Mouse (Mus musculus): ENCODE measurements around the gene Prss57. TPM values are rescaled to one million over a fixed set of nuclear protein-coding genes. Genes with fewer than 3 reads are reported as not detected.

Gene Prss57
- polyA plus RNA-seq, 1 experiment from 2014 or later: 0.24 TPM

DNA sequence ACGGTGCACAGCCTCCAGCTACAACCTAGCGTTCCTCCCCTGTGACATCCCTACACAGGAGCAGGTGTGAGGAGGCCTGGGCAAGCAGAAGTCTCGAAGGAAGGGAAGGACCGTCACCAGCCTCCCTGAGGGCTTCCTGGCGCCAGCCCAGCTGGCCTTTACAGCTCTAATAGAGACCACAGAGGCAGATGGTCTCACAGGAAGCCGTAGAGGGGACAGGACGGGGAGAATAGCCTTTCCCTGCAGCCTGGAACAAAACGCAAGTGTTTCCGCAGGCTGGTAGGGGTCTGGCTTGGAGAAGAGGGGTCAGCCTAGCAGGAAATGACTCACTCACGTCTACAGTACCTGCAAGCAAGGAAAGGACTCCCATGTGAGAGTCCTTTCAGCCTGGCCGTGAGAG is 17.1 kb upstream of the Prss57 start:
- H3K9me3 ChIP-seq (replicated peaks): no peaks in the 10 kb centered on the region
- H3K27ac ChIP-seq (ENCODE audit: poor library complexity, severe bottlenecking): peak overlapping the region; percentile 83
- H3K9ac ChIP-seq: peak overlapping the region; percentile 55
- peaks cover 42% of the 10 kb centered on the region for H3K4me1 ChIP-seq (replicated peaks)
- 0 out of 2 replicates have a peak, but pooled peaks have one; percentile 11 for ATAC-seq (ENCODE audit: insufficient number of reproducible peaks, low FRiP score)
- 48% methylated on average over 11 of the region's 11 CpGs for WGBS
- H3K4me2 ChIP-seq: peak overlapping the region; percentile 53
- H3K4me3 ChIP-seq: peak overlapping the region; percentile 24
- H3K36me3 ChIP-seq: peaks cover 11% of the 10 kb centered on the region
- H3K27me3 ChIP-seq (replicated peaks): no peaks in the 10 kb centered on the region

DNA sequence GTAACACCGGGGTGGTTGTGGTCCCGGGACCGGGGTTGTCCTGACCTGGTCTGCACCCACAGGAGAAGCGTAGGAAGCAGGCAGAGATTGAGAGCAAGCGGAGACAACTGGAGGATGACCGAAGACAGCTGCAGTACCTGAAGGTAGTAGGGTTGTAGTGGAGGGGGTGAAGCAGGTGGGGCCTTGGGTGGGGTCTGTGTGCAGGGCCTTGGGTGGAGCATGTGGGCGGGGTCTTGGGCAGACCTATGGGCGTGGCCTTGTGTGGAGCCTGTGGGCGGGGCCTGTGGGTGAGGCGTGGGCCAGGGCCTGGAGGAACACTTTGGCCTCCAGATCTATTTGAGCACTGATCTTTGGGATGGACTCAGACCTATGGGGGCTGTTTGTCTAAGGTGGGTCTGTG is 16.2 kb upstream of the Prss57 start:
- H3K27me3 ChIP-seq (replicated peaks): no peaks in the 10 kb centered on the region
- H3K36me3 ChIP-seq: peaks cover 6% of the 10 kb centered on the region
- peaks cover 50% of the 10 kb centered on the region for H3K4me1 ChIP-seq (replicated peaks)
- H3K9me3 ChIP-seq (replicated peaks): no peaks in the 10 kb centered on the region
- peak overlapping the region; percentile 24 for H3K4me3 ChIP-seq
- 0 out of 2 replicates have a peak, but pooled peaks have one; percentile 36 for ATAC-seq (ENCODE audit: insufficient number of reproducible peaks, low FRiP score)
- WGBS: 63% methylated on average over 10 of the region's 10 CpGs
- peak overlapping the region; percentile 54 for H3K9ac ChIP-seq
- peak overlapping the region; percentile 53 for H3K4me2 ChIP-seq
- peak overlapping the region; percentile 83 for H3K27ac ChIP-seq (ENCODE audit: poor library complexity, severe bottlenecking)

GRCm38 (mm10) chr10:79806331-79806730 is 15.6 kb upstream of the Prss57 start:
- no peak for ATAC-seq (ENCODE audit: insufficient number of reproducible peaks, low FRiP score)
- peaks cover 6% of the 10 kb centered on the region for H3K36me3 ChIP-seq
- H3K4me1 ChIP-seq (replicated peaks): peaks cover 55% of the 10 kb centered on the region
- H3K27me3 ChIP-seq (replicated peaks): no peaks in the 10 kb centered on the region
- peak overlapping the region; percentile 54 for H3K9ac ChIP-seq
- no peaks in the 10 kb centered on the region for H3K9me3 ChIP-seq (replicated peaks)
- peak overlapping the region; percentile 24 for H3K4me3 ChIP-seq
- 68% methylated on average over 9 of the region's 9 CpGs for WGBS
- peak overlapping the region; percentile 83 for H3K27ac ChIP-seq (ENCODE audit: poor library complexity, severe bottlenecking)
- H3K4me2 ChIP-seq: peak overlapping the region; percentile 53

DNA sequence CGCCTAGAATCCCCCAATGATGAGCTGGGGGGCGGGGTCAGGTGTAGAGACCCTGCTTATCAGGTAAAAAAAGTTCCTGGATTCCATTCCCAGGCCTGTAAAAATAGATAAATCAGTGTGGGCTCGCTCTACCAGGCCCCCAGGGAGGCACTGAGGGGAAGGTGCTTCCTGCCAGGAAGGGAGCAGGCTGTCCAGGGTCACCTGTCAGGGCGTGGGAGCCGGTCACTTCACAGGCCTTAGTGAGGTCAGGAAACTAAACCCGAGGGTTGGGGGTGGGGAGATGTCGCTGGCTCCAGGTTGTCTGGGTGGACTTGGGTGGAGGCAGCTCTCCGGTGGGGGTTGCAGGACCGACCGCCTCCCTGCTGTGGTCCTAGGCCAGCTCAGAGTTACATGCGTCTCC is 14.9 kb upstream of the Prss57 start:
- Histone ChIP-seq H3K9me3 (replicated peaks) (no peaks in the 10 kb centered on the region), H3K4me3 (peak overlapping the region; percentile 24), H3K9ac (0 out of 2 replicates have a peak overlapping the region, but pooled peaks have one; percentile 54), H3K4me1 (replicated peaks) (peaks cover 55% of the 10 kb centered on the region), H3K36me3 (peaks cover 4% of the 10 kb centered on the region), H3K4me2 (peak overlapping the region; percentile 53), H3K27me3 (replicated peaks) (no peaks in the 10 kb centered on the region), H3K27ac (ENCODE audit: poor library complexity, severe bottlenecking) (peak overlapping the region; percentile 83)
- 24% methylated on average over 11 of the region's 11 CpGs for WGBS
- ATAC-seq (ENCODE audit: insufficient number of reproducible peaks, low FRiP score): peak; percentile 76

DNA sequence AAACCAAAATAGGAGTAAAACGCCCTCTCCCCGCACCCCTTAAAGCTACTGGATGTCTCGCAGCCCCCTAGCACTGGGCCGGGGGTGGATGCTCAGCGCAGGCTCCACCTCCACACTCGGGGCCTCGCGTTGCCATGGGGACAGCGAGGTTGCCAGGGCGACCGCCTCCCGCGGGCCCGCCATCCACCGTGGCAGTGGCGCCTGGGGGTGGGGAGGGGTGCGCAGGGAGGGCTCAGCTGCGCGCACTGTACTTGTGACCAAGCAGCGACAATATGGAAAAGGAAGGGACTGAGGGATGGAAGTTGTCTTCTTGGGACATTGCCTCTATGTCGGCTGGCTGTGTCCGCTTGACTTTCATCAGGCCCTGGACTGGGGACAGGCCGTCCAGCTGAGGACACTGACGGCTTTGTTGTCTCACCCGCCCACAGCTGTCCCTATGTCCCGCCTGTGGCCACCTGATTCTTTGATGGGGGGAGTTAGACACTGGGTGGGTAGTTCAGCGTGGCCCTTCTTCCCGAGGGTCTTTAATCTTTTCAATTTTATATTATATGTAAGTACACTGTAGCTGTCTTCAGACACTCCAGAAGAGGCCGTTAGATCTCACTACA is 13.1 kb upstream of the Prss57 start:
- Histone ChIP-seq H3K4me2 (peak overlapping the region; percentile 40), H3K9me3 (replicated peaks) (no peaks in the 10 kb centered on the region), H3K4me3 (no peak overlapping the region), H3K27me3 (replicated peaks) (no peaks in the 10 kb centered on the region), H3K4me1 (replicated peaks) (peaks cover 55% of the 10 kb centered on the region), H3K36me3 (no peaks in the 10 kb centered on the region), H3K9ac (peak overlapping the region; percentile 56; the same call in 1 of the 2 replicates), H3K27ac (ENCODE audit: poor library complexity, severe bottlenecking) (peak overlapping the region; percentile 62; the same call in 1 of the 2 replicates)
- ATAC-seq (ENCODE audit: insufficient number of reproducible peaks, low FRiP score): no peak; the same call in 1 of the 2 replicates
- 14% methylated on average over 29 of the region's 29 CpGs for WGBS

DNA sequence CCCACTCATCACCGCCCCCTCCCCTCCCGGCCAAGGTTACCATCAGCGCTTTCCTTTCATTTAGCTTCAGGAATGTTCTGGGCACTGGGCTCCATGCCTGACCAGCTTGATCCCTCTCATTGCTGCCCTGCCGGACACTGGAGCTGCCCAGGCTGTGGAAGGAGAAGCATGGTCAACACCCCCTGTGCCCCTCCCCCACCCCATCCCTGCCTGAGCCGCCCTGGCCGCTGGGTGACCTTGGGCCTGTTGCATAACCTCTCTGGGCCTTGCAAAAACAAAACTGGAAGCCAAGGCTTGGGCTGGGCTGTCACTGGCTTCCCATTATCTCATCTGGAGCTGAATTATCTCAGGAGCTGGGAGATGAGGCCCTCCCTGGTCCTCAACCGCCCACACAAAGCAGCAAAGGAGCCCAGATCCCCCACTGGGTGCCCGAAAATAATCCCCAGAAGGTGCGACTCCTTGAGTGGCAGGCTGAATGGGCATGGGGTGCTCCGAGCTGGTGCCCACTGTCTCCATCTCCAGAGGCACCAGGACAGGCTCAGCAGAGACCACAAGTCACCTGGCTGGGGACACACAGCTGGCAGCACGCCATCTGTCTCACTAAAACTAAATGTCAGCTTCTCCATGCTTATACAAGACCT is 11.7 kb upstream of the Prss57 start:
- H3K36me3 ChIP-seq: no peaks in the 10 kb centered on the region
- H3K4me3 ChIP-seq: no peak overlapping the region
- peak overlapping the region; percentile 41; the same call in 1 of the 2 replicates for H3K9ac ChIP-seq
- peak overlapping the region; percentile 66 for H3K27ac ChIP-seq (ENCODE audit: poor library complexity, severe bottlenecking)
- 22% methylated on average over 11 of the region's 11 CpGs for WGBS
- ATAC-seq (ENCODE audit: insufficient number of reproducible peaks, low FRiP score): peak; percentile 53
- peak overlapping the region; percentile 28 for H3K4me2 ChIP-seq
- peaks cover 56% of the 10 kb centered on the region for H3K4me1 ChIP-seq (replicated peaks)
- no peaks in the 10 kb centered on the region for H3K27me3 ChIP-seq (replicated peaks)
- H3K9me3 ChIP-seq (replicated peaks): no peaks in the 10 kb centered on the region

DNA sequence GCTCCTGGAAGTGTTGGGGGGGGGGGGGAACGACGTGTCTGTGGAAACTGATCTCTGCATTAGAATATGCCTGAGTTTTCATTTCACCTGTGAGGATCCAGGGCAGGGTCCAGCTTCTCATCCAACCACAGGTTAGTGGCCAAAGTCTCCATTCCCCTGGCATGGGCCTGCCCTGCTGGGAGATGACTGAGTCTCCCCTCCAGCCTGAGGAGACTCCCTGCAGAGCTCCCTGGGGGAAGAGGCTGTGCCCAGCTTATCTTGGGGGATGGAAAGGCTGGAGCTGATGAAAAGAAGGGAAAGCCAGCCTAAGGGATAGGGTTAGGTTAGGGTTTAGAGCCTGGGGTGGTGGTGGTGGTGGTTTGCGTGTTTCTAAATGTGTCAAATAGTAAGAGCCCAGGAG is 11.1 kb upstream of the Prss57 start:
- no peaks in the 10 kb centered on the region for H3K27me3 ChIP-seq (replicated peaks)
- peak overlapping the region; percentile 41; the same call in 1 of the 2 replicates for H3K9ac ChIP-seq
- H3K36me3 ChIP-seq: no peaks in the 10 kb centered on the region
- ATAC-seq (ENCODE audit: insufficient number of reproducible peaks, low FRiP score): no peak
- no peak overlapping the region for H3K4me3 ChIP-seq
- peak overlapping the region; percentile 66 for H3K27ac ChIP-seq (ENCODE audit: poor library complexity, severe bottlenecking)
- H3K4me1 ChIP-seq (replicated peaks): peaks cover 54% of the 10 kb centered on the region
- H3K4me2 ChIP-seq: peak overlapping the region; percentile 28
- no peaks in the 10 kb centered on the region for H3K9me3 ChIP-seq (replicated peaks)
- WGBS: 40% methylated on average over 3 of the region's 3 CpGs

DNA sequence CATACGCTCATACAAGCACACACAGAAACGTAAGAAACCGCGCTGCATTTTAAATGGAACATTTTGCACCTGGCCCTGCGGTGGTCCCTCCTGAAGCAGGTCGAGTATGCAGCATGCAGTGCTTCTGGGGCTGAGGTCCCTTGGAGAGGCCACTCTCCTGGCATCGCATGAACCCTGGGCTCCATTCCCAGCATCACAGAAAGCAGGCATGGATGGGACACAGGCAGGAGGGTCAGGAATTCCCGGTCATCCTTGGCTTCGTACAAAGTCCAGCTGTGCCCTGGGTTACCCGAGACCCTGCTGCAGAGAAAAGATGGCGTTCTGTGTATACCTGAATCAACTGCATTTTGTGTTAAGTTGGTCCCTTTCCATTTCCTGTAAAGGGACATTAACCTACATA is 9.7 kb upstream of the Prss57 start:
- no peak overlapping the region for H3K4me3 ChIP-seq
- H3K4me2 ChIP-seq: no peak overlapping the region
- peaks cover 43% of the 10 kb centered on the region for H3K4me1 ChIP-seq (replicated peaks)
- H3K9me3 ChIP-seq (replicated peaks): no peaks in the 10 kb centered on the region
- H3K9ac ChIP-seq: no peak overlapping the region
- WGBS: 83% methylated on average over 11 of the region's 11 CpGs
- H3K27me3 ChIP-seq (replicated peaks): no peaks in the 10 kb centered on the region
- 0 out of 2 replicates have a peak, but pooled peaks cover 2% of the 10 kb centered on the region for H3K36me3 ChIP-seq
- ATAC-seq (ENCODE audit: insufficient number of reproducible peaks, low FRiP score): no peak
- no peak overlapping the region for H3K27ac ChIP-seq (ENCODE audit: poor library complexity, severe bottlenecking)

DNA sequence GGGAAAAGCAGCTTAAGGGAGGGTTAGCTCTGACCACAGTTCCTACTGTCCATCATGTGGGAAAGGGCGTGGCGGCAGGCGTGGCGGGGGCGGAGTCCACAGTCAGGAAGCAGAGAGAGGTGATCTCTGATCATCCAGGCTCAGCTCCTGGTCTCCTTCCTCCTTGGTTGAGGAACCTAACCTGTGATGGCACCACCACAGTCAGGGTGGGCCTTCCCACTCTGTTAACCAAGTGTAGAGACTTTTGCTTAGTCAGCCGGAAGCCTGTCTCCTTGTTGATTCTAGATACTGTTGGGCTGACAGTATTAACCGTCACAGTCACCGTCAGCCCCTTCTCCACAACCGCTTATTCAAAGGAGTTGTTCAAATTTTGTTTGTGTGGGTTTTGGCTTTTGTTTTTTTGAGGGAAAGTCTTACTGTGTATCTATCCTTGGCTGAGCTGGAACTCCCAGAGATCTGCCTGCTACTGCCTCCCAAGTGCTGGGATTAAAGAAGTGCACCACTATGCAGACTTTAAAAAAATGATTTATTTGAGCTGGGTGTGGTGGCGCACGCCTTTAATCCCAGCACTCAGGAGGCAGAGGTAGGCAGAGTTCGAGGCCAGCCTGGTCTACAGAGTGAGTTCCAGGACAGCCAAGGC is 7.6 kb upstream of the Prss57 start:
- Histone ChIP-seq H3K9ac (no peak overlapping the region), H3K27me3 (replicated peaks) (no peaks in the 10 kb centered on the region), H3K4me2 (no peak overlapping the region), H3K9me3 (replicated peaks) (no peaks in the 10 kb centered on the region), H3K4me3 (no peak overlapping the region), H3K36me3 (0 out of 2 replicates have a peak, but pooled peaks cover 2% of the 10 kb centered on the region), H3K4me1 (replicated peaks) (peaks cover 41% of the 10 kb centered on the region), H3K27ac (ENCODE audit: poor library complexity, severe bottlenecking) (0 out of 2 replicates have a peak overlapping the region, but pooled peaks have one; percentile 5)
- no peak for ATAC-seq (ENCODE audit: insufficient number of reproducible peaks, low FRiP score)
- WGBS: 76% methylated on average over 12 of the region's 12 CpGs

- Histone ChIP-seq H3K9ac (no peak overlapping the region), H3K9me3 (replicated peaks) (no peaks in the 10 kb centered on the region), H3K27ac (ENCODE audit: poor library complexity, severe bottlenecking) (peak overlapping the region; percentile 20; the same call in 1 of the 2 replicates), H3K4me3 (no peak overlapping the region), H3K36me3 (0 out of 2 replicates have a peak, but pooled peaks cover 2% of the 10 kb centered on the region), H3K27me3 (replicated peaks) (no peaks in the 10 kb centered on the region), H3K4me1 (replicated peaks) (peaks cover 34% of the 10 kb centered on the region), H3K4me2 (0 out of 2 replicates have a peak overlapping the region, but pooled peaks have one; percentile 2)
- WGBS: 30% methylated on average over 15 of the region's 15 CpGs
- no peak for ATAC-seq (ENCODE audit: insufficient number of reproducible peaks, low FRiP score)
Observed at GRCm38 (mm10) chr10:79797326-79797725, 6.6 kb upstream of the Prss57 start.

DNA sequence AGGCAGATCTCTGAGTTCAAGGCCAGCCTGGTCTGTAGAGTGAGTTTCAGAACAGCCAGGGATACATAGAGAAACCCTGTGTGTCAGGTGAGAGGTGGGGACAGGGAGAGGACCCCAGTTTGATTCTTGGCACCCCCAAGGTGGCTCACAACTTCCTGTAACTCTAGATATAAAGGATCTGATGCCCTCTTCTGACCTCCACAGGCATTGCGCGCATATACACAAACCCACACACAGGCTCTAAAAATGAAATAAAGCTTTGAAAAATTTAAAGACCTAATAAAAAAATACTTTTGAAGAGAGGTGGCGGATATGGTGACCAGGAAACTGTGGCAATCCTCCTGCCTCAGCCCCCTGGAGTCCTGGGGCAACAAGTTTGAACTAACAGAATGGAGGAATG is 5.1 kb upstream of the Prss57 start:
- Histone ChIP-seq H3K36me3 (0 out of 2 replicates have a peak, but pooled peaks cover 2% of the 10 kb centered on the region), H3K27me3 (replicated peaks) (no peaks in the 10 kb centered on the region), H3K4me1 (replicated peaks) (peaks cover 26% of the 10 kb centered on the region), H3K9ac (no peak overlapping the region), H3K9me3 (replicated peaks) (no peaks in the 10 kb centered on the region), H3K27ac (ENCODE audit: poor library complexity, severe bottlenecking) (no peak overlapping the region), H3K4me3 (no peak overlapping the region), H3K4me2 (no peak overlapping the region)
- ATAC-seq (ENCODE audit: insufficient number of reproducible peaks, low FRiP score): no peak
- 91% methylated on average over 3 of the region's 3 CpGs for WGBS

Measured in heart, embryonic 12.5 days (tissue).